Mouse (Mus musculus) bone marrow macrophage, adult 2 months (primary cell): Measurements from ENCODE around the gene Zfp787.

Experiments
- CTCF ChIP-seq: IDR thresholded peaks from 2 replicates; pipeline ENCODE4 v1.5.1; 2012; ENCODE audit warnings: low read depth, mild to moderate bottlenecking, low read length, moderate library complexity
- POLR2A ChIP-seq: IDR thresholded peaks from 2 replicates; pipeline ENCODE4 v1.6.1; 2012; ENCODE audit warnings: mild to moderate bottlenecking, low read depth, low read length, borderline replicate concordance

DNA sequence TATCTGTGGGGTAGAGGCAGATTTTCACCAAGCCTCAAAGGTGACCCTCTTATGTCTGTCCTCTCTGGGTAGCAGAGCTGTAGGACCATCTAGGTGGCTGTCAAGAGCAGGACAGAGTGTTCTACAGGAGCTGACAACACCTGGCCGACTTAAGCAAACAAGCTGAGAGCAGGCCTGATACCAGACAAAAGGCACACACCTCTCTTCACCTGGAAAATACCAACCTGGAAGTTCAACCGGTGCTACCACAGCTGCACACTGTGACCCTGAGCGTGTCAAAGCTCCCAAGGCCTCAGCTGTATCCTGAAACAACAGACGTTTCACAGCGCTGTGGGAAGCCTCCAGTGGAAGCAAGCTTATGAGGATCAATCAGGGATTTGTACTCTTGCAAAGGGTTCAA, 8.1 kb downstream of the Zfp787 start:
- TF ChIP-seq CTCF = no peak
- TF ChIP-seq POLR2A = no peak
